ENCODE assay signal across 14 mouse cellular contexts in genomic region chr15:61408621-61409020, GRCm38 (mm10).
DNase-seq lines count a peak whose midpoint lies in the region; ATAC-seq lines count a peak whose summit lies in the region.
"Had no signal": no experiment of that assay in that cellular context is flagged by ENCODE, and none has a peak within 500 bp of the region (broad histone marks: within the 10 kb centered on the region; RNA-seq: fewer than 3 reads in every experiment).

No protein-coding gene starts in this region.

- no peak for ATAC-seq in erythroid progenitor cell, adult 5-6 weeks (replicated peaks; ENCODE audit: low FRiP score, poor library complexity, severe bottlenecking)
- ATAC-seq: forebrain, postnatal 0 days; Patski had no signal

- DNase-seq in spleen, postnatal 36 days (ENCODE audit: low spot score in 2 of 2) = peak; percentile 6 to 24
- no peak for DNase-seq in spleen, postnatal 4 days (ENCODE audit: low spot score in 2 of 2)
- peak; percentile 30 for DNase-seq in T-cell, adult 2 months (ENCODE audit: low spot score)
- DNase-seq in naive thymus-derived CD4-positive, alpha-beta T cell, adult 2 months (ENCODE audit: low read depth) = peak; percentile 67
- DNase-seq in adrenal gland, postnatal 25 days = no peak
- DNase-seq: adrenal gland, adult 8-10 months; cerebellum, adult 11 months; cerebellum, adult 8-10 months; cerebellum, postnatal 25 days; forebrain, postnatal 0 days; gastrocnemius, postnatal 14 days; heart, postnatal 36 days had no signal

Comparison
In these comparisons a context has a peak if more than half of its experiments do, and no peak if none do; other contexts are left out.
1. DNase-seq: peak in spleen, postnatal 36 days (2 of 2), T-cell, adult 2 months (single experiment) and naive thymus-derived CD4-positive, alpha-beta T cell, adult 2 months (single experiment); none in spleen, postnatal 4 days (0 of 2) and adrenal gland, postnatal 25 days (single experiment).